Mouse (Mus musculus) hindbrain, embryonic 10.5 days (tissue): ENCODE measurements at regions not wholly inside any gene's neighbourhood (a gene's known extent, or its start where the extent isn't known, plus 50 kb on each side); places are given as distances from the start of the nearest gene placed in this dataset.

Experiments
- DNase-seq: peaks from one replicate; pipeline ENCODE4 v3.0.0-alpha.2; 2017; ENCODE audit warnings: low spot score
- H3K27ac ChIP-seq: fragments of 300-500 bp; sonication (generic); 2 replicates; pipeline ENCODE4 v1.5.1; 2016; ENCODE audit warnings: mild to moderate bottlenecking, moderate library complexity
- H3K27me3 ChIP-seq: fragments of 300-500 bp; sonication (generic); 2 replicates; pipeline ENCODE4 v1.6.1; 2016; ENCODE audit warnings: mild to moderate bottlenecking; ENCODE audit not compliant: poor library complexity, insufficient read depth, severe bottlenecking
- H3K36me3 ChIP-seq: fragments of 300-500 bp; sonication (generic); 2 replicates; pipeline ENCODE4 v1.6.1; 2016; ENCODE audit warnings: mild to moderate bottlenecking, moderate library complexity
- H3K4me1 ChIP-seq: fragments of 300-500 bp; sonication (generic); replicated peaks from 2 replicates; pipeline ENCODE4 v1.6.1; 2016; ENCODE audit warnings: mild to moderate bottlenecking
- H3K4me3 ChIP-seq: fragments of 300-500 bp; sonication (generic); 2 replicates; pipeline ENCODE4 v1.5.1; 2016; ENCODE audit warnings: mild to moderate bottlenecking, moderate library complexity
- H3K9me3 ChIP-seq: fragments of 300-500 bp; sonication (generic); 2 replicates; pipeline ENCODE4 v1.6.1; 2016; ENCODE audit warnings: mild to moderate bottlenecking, moderate library complexity
- WGBS: fragments of 180-500 bp; shearing (Covaris S2); methylation state at CpG from one replicate; pipeline ENCODE4 v1.1.7; 2016; 5-methylcytosine and 5-hydroxymethylcytosine counted together

DNA sequence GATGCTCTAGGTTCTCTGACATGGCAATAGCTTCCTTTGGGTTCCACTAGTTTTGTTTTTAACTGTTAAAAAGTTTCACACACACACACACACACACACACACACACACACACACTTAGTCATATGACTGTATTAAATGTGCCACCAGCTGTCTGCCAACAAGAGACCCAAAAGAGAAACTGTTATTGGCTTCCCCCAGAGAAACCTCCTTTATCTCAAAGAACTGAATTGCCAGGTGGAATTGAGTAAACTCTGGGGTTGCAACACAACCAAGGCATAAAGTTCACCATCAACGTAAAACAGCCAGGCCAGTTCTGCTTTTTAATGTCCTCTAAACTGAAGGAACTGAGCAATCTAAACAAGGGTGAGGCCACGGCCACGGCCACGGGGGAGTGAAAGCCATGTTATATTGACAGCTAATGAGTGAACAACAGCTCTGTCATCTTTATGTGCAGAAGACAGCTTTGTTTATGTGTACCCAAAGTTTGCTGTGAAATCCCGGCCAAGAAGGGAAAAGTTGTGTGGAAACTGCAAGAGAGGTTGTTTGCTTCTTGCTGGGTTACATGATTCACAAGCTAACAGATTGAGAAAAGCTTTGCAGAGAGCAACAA is 69.3 kb downstream of the Btg1 start:
- no peaks in the 10 kb centered on the region for H3K36me3 ChIP-seq
- H3K9me3 ChIP-seq = no peaks in the 10 kb centered on the region
- DNase-seq = no peak
- WGBS = 83% methylated on average over 5 of the region's 5 CpGs
- H3K4me1 ChIP-seq = 0 out of 2 replicates have a peak, but pooled peaks cover 6% of the 10 kb centered on the region
- H3K27ac ChIP-seq = no peak overlapping the region
- H3K4me3 ChIP-seq = no peak overlapping the region
- no peaks in the 10 kb centered on the region for H3K27me3 ChIP-seq

- Histone ChIP-seq H3K9me3 (no peaks in the 10 kb centered on the region), H3K4me3 (no peak overlapping the region), H3K36me3 (no peaks in the 10 kb centered on the region), H3K27ac (no peak overlapping the region), H3K4me1 (0 out of 2 replicates have a peak, but pooled peaks cover 6% of the 10 kb centered on the region), H3K27me3 (no peaks in the 10 kb centered on the region)
- WGBS = 81% methylated on average over 6 of the region's 6 CpGs
- no peak for DNase-seq
Measured at GRCm38 (mm10) chr10:96686659-96687440, 70.0 kb downstream of the Btg1 start.

GRCm38 (mm10) chr10:96687441-96687772 is 70.6 kb downstream of the Btg1 start:
- Histone ChIP-seq H3K27me3 (no peaks in the 10 kb centered on the region), H3K9me3 (no peaks in the 10 kb centered on the region), H3K27ac (no peak overlapping the region), H3K4me3 (no peak overlapping the region), H3K36me3 (no peaks in the 10 kb centered on the region), H3K4me1 (0 out of 2 replicates have a peak, but pooled peaks cover 6% of the 10 kb centered on the region)
- no peak for DNase-seq
- 97% methylated on average over 1 of the region's 1 CpGs for WGBS

- WGBS = 85% methylated on average over 11 of the region's 11 CpGs
Measured at GRCm38 (mm10) chr10:96689976-96690867, 73.4 kb downstream of the Btg1 start.

DNA sequence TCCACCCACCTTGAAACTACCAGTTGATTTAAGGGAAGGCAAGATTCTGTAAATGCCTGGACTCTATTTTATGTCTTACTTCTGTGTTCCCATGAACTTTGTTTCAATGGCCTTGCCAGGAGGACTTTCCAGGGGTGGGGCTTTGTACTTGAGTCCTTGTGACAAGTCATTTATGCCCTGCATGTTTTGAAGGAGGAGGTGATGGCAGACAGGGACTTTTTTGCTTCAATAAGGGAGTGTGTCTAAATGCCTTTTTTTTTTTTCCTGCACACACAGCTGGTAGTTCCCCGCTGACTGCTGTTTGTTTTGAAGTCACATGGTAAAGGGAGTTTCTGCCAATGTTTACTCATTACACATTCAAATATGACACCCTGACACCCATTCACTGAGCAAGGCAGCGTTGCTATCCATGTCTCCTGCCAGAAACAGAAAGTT is 74.1 kb downstream of the Btg1 start:
- Histone ChIP-seq H3K36me3 (no peaks in the 10 kb centered on the region), H3K4me1 (0 out of 2 replicates have a peak, but pooled peaks cover 6% of the 10 kb centered on the region), H3K27me3 (no peaks in the 10 kb centered on the region), H3K27ac (no peak overlapping the region), H3K9me3 (no peaks in the 10 kb centered on the region), H3K4me3 (no peak overlapping the region)
- 51% methylated on average over 2 of the region's 2 CpGs for WGBS
- DNase-seq = no peak

More at GRCm38 (mm10) chr10:96689976-96690867, 73.4 kb downstream of the Btg1 start:
- H3K36me3 ChIP-seq = no peaks in the 10 kb centered on the region
- H3K9me3 ChIP-seq = no peaks in the 10 kb centered on the region
- H3K4me1 ChIP-seq = 0 out of 2 replicates have a peak, but pooled peaks cover 6% of the 10 kb centered on the region
- H3K27ac ChIP-seq = no peak overlapping the region
- no peaks in the 10 kb centered on the region for H3K27me3 ChIP-seq
- no peak overlapping the region for H3K4me3 ChIP-seq
- no peak for DNase-seq

GRCm38 (mm10) chr10:96691319-96691870 is 74.6 kb downstream of the Btg1 start:
- Histone ChIP-seq H3K4me3 (no peak overlapping the region), H3K4me1 (0 out of 2 replicates have a peak, but pooled peaks cover 6% of the 10 kb centered on the region), H3K27ac (no peak overlapping the region), H3K9me3 (no peaks in the 10 kb centered on the region), H3K36me3 (no peaks in the 10 kb centered on the region), H3K27me3 (no peaks in the 10 kb centered on the region)
- WGBS = 89% methylated on average over 6 of the region's 6 CpGs
- no peak for DNase-seq

- Histone ChIP-seq H3K4me3 (no peak overlapping the region), H3K9me3 (no peaks in the 10 kb centered on the region), H3K36me3 (no peaks in the 10 kb centered on the region), H3K4me1 (0 out of 2 replicates have a peak, but pooled peaks cover 6% of the 10 kb centered on the region), H3K27me3 (no peaks in the 10 kb centered on the region), H3K27ac (no peak overlapping the region)
- no peak for DNase-seq
- WGBS = 86% methylated on average over 7 of the region's 7 CpGs
Measured at GRCm38 (mm10) chr10:96692821-96693220, 76.0 kb downstream of the Btg1 start.

GRCm38 (mm10) chr10:96693766-96694165 is 77.0 kb downstream of the Btg1 start:
- H3K27ac ChIP-seq = no peak overlapping the region
- no peaks in the 10 kb centered on the region for H3K27me3 ChIP-seq
- no peaks in the 10 kb centered on the region for H3K36me3 ChIP-seq
- no peak for DNase-seq
- no peaks in the 10 kb centered on the region for H3K9me3 ChIP-seq
- 89% methylated on average over 6 of the region's 6 CpGs for WGBS
- no peak overlapping the region for H3K4me3 ChIP-seq
- 0 out of 2 replicates have a peak, but pooled peaks cover 6% of the 10 kb centered on the region for H3K4me1 ChIP-seq

DNA sequence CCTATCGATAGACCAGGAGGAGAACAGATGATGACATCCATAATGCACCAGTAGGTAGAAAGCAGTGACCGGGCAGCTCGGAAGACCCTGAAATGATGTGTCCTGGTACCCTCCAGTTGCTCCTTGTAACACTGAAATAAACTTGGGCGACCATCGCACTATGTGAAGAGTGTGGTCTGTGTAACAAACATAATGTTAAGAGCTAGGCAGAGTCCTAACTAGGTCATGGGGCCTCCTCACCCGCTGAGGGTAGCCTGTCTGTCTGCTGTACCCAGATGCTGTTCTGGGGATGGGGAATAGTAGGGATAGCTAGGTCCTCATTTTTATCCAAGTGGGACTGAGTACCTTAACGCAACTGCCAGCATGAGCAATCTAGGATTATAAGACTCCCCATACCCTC is 79.8 kb downstream of the Btg1 start:
- no peaks in the 10 kb centered on the region for H3K36me3 ChIP-seq
- 92% methylated on average over 7 of the region's 7 CpGs for WGBS
- H3K27ac ChIP-seq = no peak overlapping the region
- no peaks in the 10 kb centered on the region for H3K27me3 ChIP-seq
- no peak overlapping the region for H3K4me3 ChIP-seq
- no peak for DNase-seq
- no peaks in the 10 kb centered on the region for H3K4me1 ChIP-seq
- H3K9me3 ChIP-seq = no peaks in the 10 kb centered on the region

DNA sequence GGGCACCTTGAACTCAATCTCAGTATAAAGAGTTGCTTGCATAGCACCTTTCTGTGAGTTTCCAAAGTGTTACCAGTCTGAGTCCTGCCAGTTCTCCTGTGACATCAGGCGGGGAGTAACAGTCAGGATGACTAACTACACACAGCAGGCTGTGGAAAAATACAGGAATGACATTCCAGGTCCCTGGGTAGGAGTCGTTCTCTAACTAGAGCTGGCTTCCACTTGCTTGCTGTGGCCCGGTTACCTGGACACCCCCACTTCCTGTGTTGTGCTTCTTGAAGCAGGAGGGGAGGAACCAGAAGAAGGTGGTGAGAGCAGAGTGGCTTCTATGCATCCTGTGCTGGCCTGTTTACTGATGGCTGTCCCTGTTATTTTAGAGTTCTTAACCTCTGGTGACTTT is 81.0 kb downstream of the Btg1 start:
- no peak overlapping the region for H3K27ac ChIP-seq
- no peaks in the 10 kb centered on the region for H3K27me3 ChIP-seq
- 66% methylated on average over 3 of the region's 3 CpGs for WGBS
- H3K4me3 ChIP-seq = no peak overlapping the region
- H3K9me3 ChIP-seq = no peaks in the 10 kb centered on the region
- no peaks in the 10 kb centered on the region for H3K36me3 ChIP-seq
- no peak for DNase-seq
- no peaks in the 10 kb centered on the region for H3K4me1 ChIP-seq

DNA sequence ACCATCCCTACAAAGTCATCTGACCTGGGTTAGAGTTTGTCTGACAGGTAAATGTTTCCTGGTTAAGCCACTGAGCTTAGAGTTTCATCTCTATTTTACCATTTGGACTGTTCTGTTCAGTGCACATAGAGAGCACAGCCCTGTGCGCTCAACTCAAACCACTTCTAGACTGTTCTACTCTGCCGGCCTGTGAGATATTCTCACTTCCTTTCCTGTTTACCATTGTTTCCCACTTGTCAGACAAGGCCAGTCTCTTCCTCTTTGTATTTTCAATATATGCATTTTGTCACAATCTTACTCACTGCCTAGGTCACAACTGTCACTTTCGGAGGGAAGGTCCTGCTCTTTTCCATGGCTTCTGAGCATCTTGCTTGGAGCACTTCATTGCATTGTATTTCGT is 89.8 kb downstream of the Btg1 start:
- 0 out of 2 replicates have a peak, but pooled peaks cover 3% of the 10 kb centered on the region for H3K9me3 ChIP-seq
- WGBS = 91% methylated on average over 4 of the region's 4 CpGs

DNA sequence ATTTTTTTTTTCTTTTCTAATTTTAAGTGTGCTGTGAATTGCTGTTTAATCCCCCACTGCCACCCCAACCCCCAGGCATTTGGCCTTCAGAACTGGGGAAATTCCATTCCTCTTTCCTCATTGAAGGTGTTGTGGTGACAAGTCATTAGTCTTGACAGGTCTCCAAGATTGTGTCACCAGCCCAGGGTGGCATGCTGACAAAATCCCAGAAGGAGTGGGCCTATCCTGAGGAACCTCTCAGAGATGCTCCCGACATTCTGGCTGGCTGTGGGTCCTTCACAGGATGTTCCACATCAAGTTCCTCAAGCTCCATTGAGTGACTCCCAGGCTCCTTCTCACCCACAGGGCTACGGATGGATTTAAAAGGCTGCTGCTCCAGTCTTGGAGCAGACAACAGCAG is 91.7 kb downstream of the Btg1 start:
- no peaks in the 10 kb centered on the region for H3K36me3 ChIP-seq
- DNase-seq = no peak
- 0 out of 2 replicates have a peak, but pooled peaks cover 3% of the 10 kb centered on the region for H3K9me3 ChIP-seq
- H3K27me3 ChIP-seq = no peaks in the 10 kb centered on the region
- 87% methylated on average over 2 of the region's 2 CpGs for WGBS
- H3K4me3 ChIP-seq = no peak overlapping the region
- H3K4me1 ChIP-seq = no peaks in the 10 kb centered on the region
- H3K27ac ChIP-seq = no peak overlapping the region

More for the DNA sequence above, 89.8 kb downstream of the Btg1 start:
- DNase-seq = no peak
- H3K4me3 ChIP-seq = no peak overlapping the region
- H3K27me3 ChIP-seq = no peaks in the 10 kb centered on the region
- no peak overlapping the region for H3K27ac ChIP-seq
- no peaks in the 10 kb centered on the region for H3K36me3 ChIP-seq
- no peaks in the 10 kb centered on the region for H3K4me1 ChIP-seq
